Mouse (Mus musculus) forebrain, postnatal 0 days (tissue): ENCODE measurements at regions not wholly inside any gene's neighbourhood (a gene's known extent, or its start where the extent isn't known, plus 50 kb on each side); places are given as distances from the start of the nearest gene placed in this dataset.
A peak's percentile ranks its signal among the peaks of the same experiment; 100 is the strongest.

Experiments
- ATAC-seq: fragments of 200-750 bp; cut with Nextera tagmentation; 2 replicates; pipeline ENCODE4 v1.8.0; 2017; ENCODE audit warnings: mild to moderate bottlenecking, moderate library complexity
- DNase-seq: peaks from one replicate; pipeline ENCODE4 v3.0.0-alpha.2; 2015
- H3K27ac ChIP-seq: fragments of 300-500 bp; sonication (generic); 2 replicates; pipeline ENCODE4 v1.5.1; 2014; ENCODE audit warnings: low read depth, mild to moderate bottlenecking, antibody characterized with exemption, low read length, moderate library complexity, mixed read lengths
- H3K27me3 ChIP-seq: fragments of 300-500 bp; sonication (generic); 2 replicates; pipeline ENCODE4 v1.6.1; 2014; ENCODE audit warnings: mild to moderate bottlenecking, low read length, mixed read lengths; ENCODE audit not compliant: insufficient read depth
- H3K36me3 ChIP-seq: fragments of 300-500 bp; sonication (generic); 2 replicates; pipeline ENCODE4 v1.6.1; 2014; ENCODE audit warnings: mild to moderate bottlenecking, moderate library complexity; ENCODE audit not compliant: insufficient read depth
- H3K4me1 ChIP-seq: fragments of 300-500 bp; sonication (generic); 2 replicates; pipeline ENCODE4 v1.6.1; 2014; ENCODE audit warnings: antibody characterized with exemption; ENCODE audit not compliant: insufficient read depth
- H3K4me2 ChIP-seq: fragments of 300-500 bp; sonication (generic); 2 replicates; pipeline ENCODE4 v1.6.1; 2014; ENCODE audit warnings: low read depth, mild to moderate bottlenecking, moderate library complexity
- H3K4me3 ChIP-seq: fragments of 300-500 bp; sonication (generic); 2 replicates; pipeline ENCODE4 v1.5.1; 2014; ENCODE audit warnings: low read depth, low read length, mixed read lengths
- H3K9ac ChIP-seq: fragments of 300-500 bp; sonication (generic); 2 replicates; pipeline ENCODE4 v1.6.1; 2014; ENCODE audit warnings: mild to moderate bottlenecking
- H3K9me3 ChIP-seq: fragments of 300-500 bp; sonication (generic); 2 replicates; pipeline ENCODE4 v1.6.1; 2016; ENCODE audit warnings: low read length
- CTCF ChIP-seq: sonication (generic); IDR thresholded peaks from 2 replicates; pipeline ENCODE4 v1.5.1; 2016; ENCODE audit warnings: antibody characterized with exemption, control low read depth, low read depth
- WGBS: fragments of 180-500 bp; shearing (Covaris S2); extraction: QIAGEN DNeasy Blood & Tissue Kit; methylation state at CpG from one replicate; pipeline ENCODE4 v1.1.7; 2014; 5-methylcytosine and 5-hydroxymethylcytosine counted together

GRCm38 (mm10) chr10:117557666-117558065 is 71.6 kb upstream of the Cpm start:
- DNase-seq = no peak
- no peaks in the 10 kb centered on the region for H3K36me3 ChIP-seq
- H3K27ac ChIP-seq = no peak overlapping the region
- H3K27me3 ChIP-seq = no peaks in the 10 kb centered on the region
- WGBS = 98% methylated on average over 1 of the region's 1 CpGs
- TF ChIP-seq CTCF = no peak
- no peak overlapping the region for H3K4me3 ChIP-seq
- no peak overlapping the region for H3K9ac ChIP-seq
- no peaks in the 10 kb centered on the region for H3K9me3 ChIP-seq
- ATAC-seq = no peak
- no peak overlapping the region for H3K4me2 ChIP-seq
- no peaks in the 10 kb centered on the region for H3K4me1 ChIP-seq

- H3K9ac ChIP-seq = no peak overlapping the region
- H3K4me3 ChIP-seq = no peak overlapping the region
- H3K36me3 ChIP-seq = no peaks in the 10 kb centered on the region
- no peaks in the 10 kb centered on the region for H3K9me3 ChIP-seq
- no peaks in the 10 kb centered on the region for H3K4me1 ChIP-seq
- WGBS = 86% methylated on average over 14 of the region's 14 CpGs
- no peak for TF ChIP-seq CTCF
- no peak overlapping the region for H3K27ac ChIP-seq
- no peak overlapping the region for H3K4me2 ChIP-seq
- no peaks in the 10 kb centered on the region for H3K27me3 ChIP-seq
- no peak for ATAC-seq
- no peak for DNase-seq
Measured at GRCm38 (mm10) chr10:117556851-117557542, 72.3 kb upstream of the Cpm start.

DNA sequence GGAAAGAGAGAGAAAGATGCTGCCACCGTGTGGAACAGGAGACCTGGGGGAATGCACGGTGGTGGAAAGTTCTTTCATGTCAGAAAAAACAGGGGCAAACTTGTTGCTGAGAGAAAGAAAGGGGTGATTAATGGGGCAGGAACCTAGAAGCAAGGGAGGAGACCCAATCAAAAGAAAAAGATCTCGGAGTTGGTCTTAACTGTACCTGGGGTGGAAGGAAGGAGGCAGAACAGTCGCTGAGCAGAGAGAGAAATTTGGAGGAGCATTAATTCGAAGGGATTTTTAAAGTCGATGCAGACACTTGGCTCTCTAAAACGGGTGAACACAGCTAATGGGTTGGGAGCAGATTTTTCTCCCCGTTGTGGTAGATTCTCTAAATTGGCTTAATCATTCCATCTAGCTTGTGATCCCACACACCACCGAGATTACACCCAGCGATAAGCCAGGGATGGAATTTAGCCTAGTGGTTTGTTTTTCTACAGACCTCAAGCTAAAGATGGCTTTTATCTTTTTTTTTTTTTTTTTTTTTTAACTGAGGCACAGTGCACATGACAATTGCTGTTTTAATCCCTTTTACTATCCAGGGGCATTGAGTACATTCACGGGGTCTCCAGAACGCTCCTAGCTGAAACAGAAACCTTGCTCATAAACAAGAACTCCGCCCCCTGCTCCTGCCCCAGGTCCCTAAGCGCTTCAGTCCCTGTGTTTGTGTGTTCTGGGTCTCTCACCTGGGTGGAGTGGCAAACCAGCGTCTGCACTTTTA is 73.1 kb upstream of the Cpm start:
- no peak for DNase-seq
- TF ChIP-seq CTCF = 0 out of 2 replicates have a peak, but pooled peaks have one; percentile 14
- Histone ChIP-seq H3K27ac (no peak overlapping the region), H3K9me3 (no peaks in the 10 kb centered on the region), H3K36me3 (no peaks in the 10 kb centered on the region), H3K4me3 (no peak overlapping the region), H3K9ac (no peak overlapping the region), H3K4me1 (no peaks in the 10 kb centered on the region), H3K4me2 (no peak overlapping the region), H3K27me3 (no peaks in the 10 kb centered on the region)
- WGBS = 41% methylated on average over 15 of the region's 15 CpGs
- no peak for ATAC-seq

- DNase-seq (no peak), ATAC-seq (no peak)
- H3K4me1 ChIP-seq = no peaks in the 10 kb centered on the region
- H3K36me3 ChIP-seq = no peaks in the 10 kb centered on the region
- H3K9ac ChIP-seq = no peak overlapping the region
- no peaks in the 10 kb centered on the region for H3K9me3 ChIP-seq
- no peak overlapping the region for H3K27ac ChIP-seq
- H3K4me2 ChIP-seq = no peak overlapping the region
- no peaks in the 10 kb centered on the region for H3K27me3 ChIP-seq
- WGBS = 89% methylated on average over 10 of the region's 10 CpGs
- H3K4me3 ChIP-seq = no peak overlapping the region
- TF ChIP-seq CTCF = no peak
Measured at GRCm38 (mm10) chr10:117555542-117555941, 73.8 kb upstream of the Cpm start.

- no peak overlapping the region for H3K9ac ChIP-seq
- H3K27ac ChIP-seq = no peak overlapping the region
- no peaks in the 10 kb centered on the region for H3K9me3 ChIP-seq
- WGBS = 93% methylated on average over 8 of the region's 8 CpGs
- H3K4me3 ChIP-seq = no peak overlapping the region
- no peak for TF ChIP-seq CTCF
- DNase-seq (no peak), ATAC-seq (no peak)
- H3K36me3 ChIP-seq = no peaks in the 10 kb centered on the region
- H3K4me2 ChIP-seq = no peak overlapping the region
- H3K27me3 ChIP-seq = no peaks in the 10 kb centered on the region
- H3K4me1 ChIP-seq = no peaks in the 10 kb centered on the region
Measured at GRCm38 (mm10) chr10:117555044-117555443, 74.3 kb upstream of the Cpm start.

DNA sequence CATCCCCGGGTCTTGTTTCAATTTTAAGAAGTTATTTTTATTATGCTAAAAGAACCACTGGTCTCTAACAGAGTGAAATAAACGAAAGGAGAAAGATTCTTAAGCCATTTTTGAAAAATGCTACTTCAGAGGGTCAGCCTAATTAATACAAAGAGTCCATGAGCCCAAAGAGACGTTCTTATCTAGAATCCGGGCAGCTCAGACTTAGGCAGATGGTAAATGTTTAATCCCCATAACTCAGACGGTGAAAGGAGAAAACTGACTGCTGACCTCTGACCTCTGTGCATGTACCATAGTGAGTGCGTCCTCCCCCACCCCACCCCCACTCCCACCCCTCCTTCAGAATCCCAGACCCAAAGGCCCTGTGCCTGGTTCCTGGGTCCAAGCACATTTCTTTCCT is 74.8 kb upstream of the Cpm start:
- Histone ChIP-seq H3K4me2 (no peak overlapping the region), H3K4me1 (no peaks in the 10 kb centered on the region), H3K4me3 (no peak overlapping the region), H3K27me3 (no peaks in the 10 kb centered on the region), H3K27ac (no peak overlapping the region), H3K9ac (no peak overlapping the region), H3K9me3 (no peaks in the 10 kb centered on the region), H3K36me3 (no peaks in the 10 kb centered on the region)
- 73% methylated on average over 6 of the region's 6 CpGs for WGBS
- DNase-seq (no peak), ATAC-seq (no peak)
- no peak for TF ChIP-seq CTCF
